Comparison of ENCODE assay signal across 8 mouse cellular contexts in genomic region chr4:150901651-150902050, GRCm38 (mm10). TPM values are rescaled to one million over a fixed set of nuclear protein-coding genes. Genes with fewer than 3 reads are reported as not detected.
DNase-seq lines count a peak whose midpoint lies in the region; TF ChIP-seq lines count a peak whose summit lies in the region.

No protein-coding gene starts in this region.

- no peaks in the 10 kb centered on the region for H3K9me3 ChIP-seq in ES-E14 (ENCODE audit: control insufficient read depth, insufficient read depth, low read depth, low read length)

- H3K9ac ChIP-seq in ES-E14 (ENCODE audit: insufficient read depth, low read depth, low read length, poor library complexity, severe bottlenecking) = peak overlapping the region; percentile 3; the same call in 1 of the 2 replicates

- H3K4me3 ChIP-seq in ES-E14 (ENCODE audit: insufficient read depth in 1 of 2, low read depth in 1 of 2, low read length in 2 of 2, poor library complexity in 1 of 2, severe bottlenecking in 1 of 2) = no peak overlapping the region

- H3K36me3 ChIP-seq in ES-E14 (ENCODE audit: control insufficient read depth, insufficient read depth, low read length, poor library complexity, severe bottlenecking) = peaks cover 68% of the 10 kb centered on the region

- peaks cover 2 to 23% of the 10 kb centered on the region in 2 experiments; a peak in 2 of 4 replicates for H3K4me1 ChIP-seq in ES-E14 (ENCODE audit: control insufficient read depth in 2 of 2, insufficient read depth in 2 of 2, low read length in 2 of 2, poor library complexity in 1 of 2)

- in situ Hi-C loops in ES-E14 (cut with MboI; ENCODE audit: low sequenced_read_pairs in 2 of 2, unreplicated experiment in 2 of 2) = loop anchor here in 1 of 2 experiments (10.0 kb wide), 1 partner anchor 247 kb away; the partner anchor contains the start of gene Slc45a1

- H3K27ac ChIP-seq in ES-E14 (ENCODE audit: insufficient read depth, low read depth, low read length, poor library complexity, severe bottlenecking) = peak overlapping the region; percentile 58; the same call in 1 of the 2 replicates

- DNase-seq in 3134 (ENCODE audit: extremely low read depth, insufficient read length, low spot score) (peak; percentile 30), ES-E14 (ENCODE audit: low read depth, low spot score) (peak; percentile 90), liver (peak; percentile 81)
- peak; percentile 72 to 78 for DNase-seq in cerebellum, adult 18-20 months
- peak; percentile 87 for DNase-seq in gastrocnemius, postnatal 10 days
- DNase-seq in kidney, adult 18-20 months = peak; percentile 81
- peak; percentile 73 for DNase-seq in ovary, postnatal 14 days (ENCODE audit: low spot score)
- DNase-seq in thymus, postnatal 25 days = peak; percentile 80

TF ChIP-seq in ES-E14, 5 proteins besides CTCF, POLR2A, EP300 and RAD21:
- TF ChIP-seq MAFK (IDR thresholded peaks at IDR 0.05; ENCODE audit: insufficient read depth, low read depth, low read length) = no peak
- no peak for TF ChIP-seq ZNF384 (IDR thresholded peaks at IDR 0.05; ENCODE audit: low read depth, low read length)
- TF ChIP-seq HCFC1 (IDR thresholded peaks at IDR 0.05; ENCODE audit: borderline replicate concordance, insufficient read depth, low read length) = no peak
- TF ChIP-seq CHD2 (IDR thresholded peaks at IDR 0.05; ENCODE audit: low read depth, low read length) = no peak
- TF ChIP-seq ZC3H11A (IDR thresholded peaks at IDR 0.05; ENCODE audit: borderline replicate concordance, low read depth, low read length) = no peak

RNA-seq across cellular contexts. Expression of gene Park7, which starts 12.6 kb away (rescaled TPM):
- total RNA-seq in ES-E14 (2012; rRNA removed) = 308 and 393 TPM in 2 replicates
- total RNA-seq in gastrocnemius, postnatal 10 days (2021) = 100 to 1,000 TPM; 427 to 492 TPM

RNA-seq across cellular contexts. Expression of gene Tnfrsf9, which starts 12.7 kb away (rescaled TPM):
- 0.27 and 0.42 TPM in 2 replicates for total RNA-seq in ES-E14 (2012; rRNA removed)
- under 1 TPM in 1 of 2 experiments, not detected in 1; 0.27 TPM for total RNA-seq in gastrocnemius, postnatal 10 days (2021)

RNA-seq across cellular contexts. Expression of gene Errfi1, which starts 47.9 kb away (rescaled TPM):
- total RNA-seq in ES-E14 (2012; rRNA removed) = 22.8 and 38.0 TPM in 2 replicates
- 10 to 100 TPM; 17.4 to 23.6 TPM for total RNA-seq in gastrocnemius, postnatal 10 days (2021)

Comparison
In these comparisons a context has a peak if more than half of its experiments do, and no peak if none do; other contexts are left out.
1. DNase-seq: peak in every context shown above with its lines; median percentile 90 in ES-E14; 87 in gastrocnemius, postnatal 10 days; 81 in kidney, adult 18-20 months; 81 in liver; 80 in thymus, postnatal 25 days; 75 in cerebellum, adult 18-20 months; 73 in ovary, postnatal 14 days; 30 in 3134.